Mouse (Mus musculus): ENCODE data around the gene Stx11.

Stx11 gene

DNA sequence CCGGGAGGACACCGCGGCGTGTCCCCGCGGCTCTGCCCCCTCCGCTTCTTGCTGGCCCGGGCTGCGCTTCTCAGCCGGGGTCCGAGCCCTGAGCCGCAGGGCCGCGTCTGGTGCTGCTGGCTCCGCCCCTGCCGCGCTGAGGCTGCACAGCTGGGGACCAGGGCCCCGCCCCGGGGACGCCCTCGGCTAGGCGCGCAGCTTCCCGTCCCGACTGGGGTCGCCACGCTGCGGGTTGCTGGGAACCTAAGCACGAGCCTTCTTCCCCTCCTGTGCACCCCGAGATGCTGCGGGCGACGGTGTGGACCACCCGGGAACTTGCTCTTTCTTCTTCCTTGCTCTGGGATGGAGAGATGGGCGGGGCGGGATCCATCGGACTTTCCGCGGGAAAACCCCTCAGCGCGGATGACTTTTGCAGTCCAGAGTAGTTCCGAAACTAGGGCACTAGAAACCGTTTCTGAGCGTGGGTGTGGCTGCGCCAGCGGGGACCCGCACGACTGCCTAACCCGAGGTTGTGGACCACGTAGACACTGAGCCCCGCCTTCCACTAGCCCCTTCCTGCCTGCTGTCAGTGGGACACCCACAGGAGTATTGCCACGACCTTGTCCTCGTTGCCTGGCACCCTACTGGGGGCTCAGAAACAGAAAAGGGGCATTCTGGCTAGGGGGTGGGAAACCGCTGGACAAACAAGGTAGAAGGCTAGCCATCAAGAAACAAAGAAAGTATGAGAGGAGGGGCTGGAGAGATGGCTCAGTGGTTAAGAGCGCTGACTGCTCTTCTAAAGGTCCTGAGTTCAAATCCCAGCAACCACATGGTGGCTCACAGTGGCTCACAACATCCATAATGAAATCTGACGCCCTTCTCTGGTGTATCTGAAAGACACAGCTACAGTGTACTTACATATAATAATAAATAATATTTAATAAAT lies at the start of gene Stx11:
Gene Stx11 (minus strand): TSS at position 148 of the 925 bp plus-strand sequence.
- DNase-seq: peak; percentile 4

DNA sequence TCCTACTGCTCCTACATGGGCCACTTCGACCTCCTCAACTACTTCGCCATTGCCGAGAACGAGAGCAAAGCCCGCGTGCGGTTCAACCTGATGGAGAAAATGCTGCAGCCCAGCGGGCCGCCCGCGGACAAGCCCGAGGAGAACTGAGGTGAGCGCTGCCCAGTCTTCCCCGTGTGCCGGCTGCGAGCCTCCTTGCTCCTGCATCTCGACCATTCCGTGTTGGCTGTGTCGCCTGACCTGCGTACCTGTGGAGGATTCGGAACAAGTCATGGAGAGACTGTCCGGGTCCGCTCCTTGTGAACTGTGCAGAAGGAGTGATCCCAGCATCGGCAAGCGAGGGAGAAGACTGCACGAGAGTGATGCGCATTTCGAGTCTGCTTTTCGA lies 44.6 kb upstream of the Stx11 start:
- DNase-seq: no peak

DNA sequence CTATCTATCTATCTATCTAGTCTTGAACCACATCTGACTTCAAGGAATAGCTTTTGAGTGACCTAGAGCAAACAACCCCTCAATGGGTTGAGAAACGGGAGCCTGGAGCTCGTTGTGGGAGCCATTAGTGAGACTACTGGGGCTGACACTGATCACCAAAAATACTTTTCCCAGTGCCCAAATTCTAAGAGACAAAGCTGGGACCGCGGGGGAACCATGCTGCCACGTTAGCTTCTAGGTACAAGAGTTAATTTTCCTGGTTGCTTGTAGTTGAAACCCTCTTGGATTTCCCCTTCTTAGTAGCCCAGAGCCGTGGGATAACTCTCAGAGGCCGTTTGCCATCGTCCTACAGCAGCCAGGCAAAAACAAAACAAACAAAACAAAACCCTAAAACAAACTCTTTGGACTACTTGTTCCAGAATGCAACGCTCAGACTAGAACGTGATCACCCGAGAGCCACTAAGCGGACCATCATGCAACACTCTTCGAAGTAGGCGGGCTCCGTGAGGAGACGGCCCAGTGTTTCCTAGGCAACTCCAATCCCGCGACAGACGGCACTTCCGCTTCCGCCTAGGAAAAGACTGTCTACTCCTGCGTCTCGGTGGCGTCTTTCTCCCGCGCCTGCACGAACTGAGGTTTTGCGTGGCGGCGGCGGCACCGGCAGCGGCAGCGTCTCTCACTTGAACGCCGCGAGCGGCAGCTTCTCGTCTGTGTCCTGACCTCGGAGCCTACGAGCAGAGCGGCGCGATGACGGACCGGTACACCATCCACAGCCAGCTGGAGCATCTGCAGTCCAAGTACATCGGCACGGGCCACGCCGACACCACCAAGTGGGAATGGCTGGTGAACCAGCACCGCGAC lies 44.0 kb upstream of the Stx11 start:
- peak; percentile 92 for DNase-seq

DNA sequence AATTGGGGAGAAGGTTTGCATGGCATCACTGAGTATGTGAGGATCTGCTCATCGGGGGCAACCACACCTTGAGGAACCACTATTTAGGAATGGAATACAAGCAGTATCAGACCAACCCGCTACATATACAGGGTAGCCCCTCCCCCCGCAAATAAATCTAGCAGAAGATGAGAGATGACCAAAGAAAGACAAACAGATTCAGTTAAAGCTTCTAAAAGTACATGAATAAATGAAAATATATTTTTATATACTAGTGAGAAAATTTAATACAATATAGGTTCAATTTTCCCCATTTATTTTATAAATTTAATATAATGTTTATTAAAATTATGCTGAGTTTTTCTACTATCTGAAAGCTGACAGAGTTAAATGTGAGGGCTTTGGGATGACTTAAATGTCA lies 40.9 kb upstream of the Stx11 start, which contains the start of gene Sf3b5:
Gene Sf3b5 (plus strand): TSS at position 301 of the 400 bp plus-strand sequence.
- no peak for DNase-seq

DNA sequence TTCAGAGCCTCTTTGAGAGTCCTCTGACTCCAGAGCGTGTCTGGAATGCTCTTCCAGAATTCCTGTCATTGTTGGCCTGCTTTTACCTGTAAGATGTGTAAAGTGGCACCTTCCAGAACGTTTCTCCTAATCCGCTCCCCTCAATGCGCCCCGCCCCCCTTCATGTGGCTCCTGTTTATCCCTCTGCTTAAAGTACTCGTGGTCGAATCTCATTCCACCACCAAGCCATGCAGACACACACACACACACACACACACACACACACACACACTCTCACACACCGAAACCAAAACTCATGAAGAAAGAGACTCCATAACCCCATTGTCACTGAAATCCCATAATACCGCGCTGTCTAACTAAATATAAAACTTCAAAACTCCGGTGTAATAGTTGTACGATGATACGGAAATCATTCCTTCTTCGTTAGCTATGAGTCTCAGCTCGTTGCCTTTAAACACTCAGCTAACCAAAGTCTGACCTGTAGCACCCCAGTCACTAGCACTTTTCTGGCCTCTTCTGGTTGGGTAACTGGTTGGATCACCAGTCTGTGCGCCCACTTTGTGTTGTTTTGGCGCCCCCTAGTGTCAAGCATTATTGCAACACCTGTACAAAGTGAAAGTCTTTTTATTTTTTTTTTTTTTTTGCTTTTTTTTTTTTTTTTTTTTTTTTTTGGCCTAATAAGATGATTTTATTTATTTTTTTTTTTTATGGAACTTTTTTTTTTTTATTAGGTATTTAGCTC lies 32.8 kb upstream of the Stx11 start:
- peak; percentile 82 for DNase-seq

DNA sequence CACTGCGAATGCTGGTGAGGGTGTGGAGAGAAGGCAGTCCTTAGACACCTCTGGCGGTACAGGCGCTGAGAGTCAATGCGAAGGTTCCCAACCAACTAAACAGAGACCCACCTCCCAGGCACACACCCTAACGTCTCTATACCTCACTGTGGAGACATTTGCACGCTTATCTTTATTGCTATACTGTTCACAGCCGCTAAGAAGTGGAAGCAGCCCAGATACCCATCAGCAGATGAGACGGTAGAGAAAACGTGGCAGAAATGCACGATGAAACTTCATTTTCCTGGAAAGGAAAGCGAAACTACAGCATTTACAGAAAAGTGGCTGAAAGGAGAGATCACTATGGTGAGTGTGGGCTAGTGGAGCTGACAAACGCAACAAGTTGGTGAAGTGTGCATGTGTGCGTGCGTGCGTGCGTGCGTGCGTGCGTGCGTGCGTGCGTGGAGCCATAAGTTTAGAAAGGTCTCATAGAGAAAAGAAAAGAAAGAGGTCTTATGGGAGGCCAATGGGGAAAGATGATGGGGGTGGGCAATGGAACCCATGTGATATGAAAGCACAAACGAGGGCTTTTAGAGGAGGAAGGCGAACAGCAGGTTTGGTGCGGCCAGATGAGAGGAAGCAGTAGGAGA lies 29.4 kb upstream of the Stx11 start:
- DNase-seq: no peak

DNA sequence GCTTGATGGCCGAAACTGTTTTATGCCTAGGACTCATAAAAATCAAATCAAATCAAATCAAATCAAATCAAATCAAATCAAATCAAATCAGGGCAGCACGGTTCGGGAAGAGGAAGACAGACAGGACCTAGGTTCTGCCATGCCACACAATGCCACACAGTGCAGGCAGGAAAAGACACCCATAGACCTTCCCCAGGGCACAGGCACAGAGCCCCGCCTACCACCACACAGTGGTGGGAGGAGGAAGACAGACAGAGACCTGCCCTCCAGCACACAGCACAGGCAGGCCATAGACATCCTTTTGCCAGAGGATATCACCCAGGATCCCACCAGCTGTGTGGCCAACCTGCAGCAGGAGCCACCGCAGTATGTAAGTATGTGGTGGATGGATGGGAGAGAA lies 27.9 kb upstream of the Stx11 start:
- no peak for DNase-seq

DNA sequence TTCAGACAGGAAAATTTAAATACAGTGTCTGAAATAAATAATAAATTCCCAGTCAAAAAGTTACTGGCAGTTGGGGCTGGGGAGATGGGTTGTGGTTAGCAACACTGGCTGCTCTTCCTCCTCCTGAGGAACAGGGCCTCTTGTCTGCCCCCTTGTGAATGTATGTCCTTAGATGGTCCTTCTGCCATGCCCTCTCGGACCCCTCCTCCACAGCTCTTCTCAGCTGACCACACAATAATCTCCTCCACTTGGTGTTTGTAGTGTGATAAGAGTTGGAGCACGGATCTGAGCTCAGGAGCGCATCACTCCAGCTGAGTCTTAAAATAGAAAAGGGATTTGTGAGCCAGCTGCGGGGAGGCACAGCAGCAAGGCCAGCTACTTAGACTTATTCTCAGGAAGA lies 22.8 kb upstream of the Stx11 start:
- DNase-seq: no peak

DNA sequence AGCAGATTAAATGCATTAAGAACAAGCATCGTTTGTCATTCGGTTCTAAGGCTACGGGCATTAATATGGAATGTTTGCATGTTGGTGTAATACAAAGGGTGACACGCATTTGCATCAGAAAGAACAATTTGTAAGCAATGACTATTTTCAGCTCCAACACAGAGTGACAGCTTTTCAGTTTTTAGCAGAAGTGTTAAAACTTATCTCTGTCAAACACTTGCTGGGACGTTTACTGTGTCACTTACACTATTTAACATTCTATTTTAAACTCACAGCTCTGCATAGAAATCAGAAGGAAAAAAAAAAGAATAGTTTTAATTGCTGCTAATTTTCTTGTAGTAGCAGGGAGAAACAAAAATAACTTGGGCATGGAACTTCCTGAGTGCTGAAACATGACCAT lies 22.4 kb upstream of the Stx11 start:
- no peak for DNase-seq

DNA sequence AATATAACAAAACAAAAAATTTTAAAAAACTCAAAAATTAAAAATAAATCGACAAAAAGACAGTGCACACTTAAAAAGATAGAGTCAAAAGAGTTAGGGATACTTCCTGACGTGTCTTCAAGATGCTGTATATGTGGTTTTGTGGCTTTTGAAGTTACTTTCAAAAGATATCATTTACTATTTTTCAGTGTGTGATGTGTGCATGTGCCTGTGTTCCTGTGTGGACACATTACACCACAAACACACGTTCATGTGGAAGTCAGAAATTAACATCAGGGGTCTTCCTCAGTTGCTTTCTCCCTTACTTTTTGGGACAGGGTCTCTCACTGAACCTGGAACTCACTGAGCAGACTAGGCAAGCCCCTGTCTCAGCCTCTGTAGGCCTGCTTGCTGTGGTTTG lies 20.9 kb upstream of the Stx11 start:
- DNase-seq: no peak

DNA sequence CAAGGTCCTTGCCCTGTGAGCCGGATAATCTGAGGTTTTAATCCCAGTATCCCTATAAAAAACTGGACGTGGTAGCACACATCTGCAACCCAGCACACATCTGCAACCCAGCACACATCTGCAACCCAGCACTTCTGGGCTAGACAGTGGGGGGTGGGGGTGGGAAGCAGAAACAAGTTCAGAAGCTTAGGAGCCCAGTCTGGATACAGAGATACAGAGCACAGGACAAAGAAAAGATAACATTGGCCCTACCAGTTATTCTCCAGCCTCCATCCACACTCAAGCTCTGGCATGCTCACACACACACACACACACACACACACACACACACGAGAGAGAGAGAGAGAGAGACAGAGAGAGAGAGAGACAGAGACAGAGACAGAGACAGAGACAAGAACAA lies 19.4 kb upstream of the Stx11 start:
- no peak for DNase-seq

DNA sequence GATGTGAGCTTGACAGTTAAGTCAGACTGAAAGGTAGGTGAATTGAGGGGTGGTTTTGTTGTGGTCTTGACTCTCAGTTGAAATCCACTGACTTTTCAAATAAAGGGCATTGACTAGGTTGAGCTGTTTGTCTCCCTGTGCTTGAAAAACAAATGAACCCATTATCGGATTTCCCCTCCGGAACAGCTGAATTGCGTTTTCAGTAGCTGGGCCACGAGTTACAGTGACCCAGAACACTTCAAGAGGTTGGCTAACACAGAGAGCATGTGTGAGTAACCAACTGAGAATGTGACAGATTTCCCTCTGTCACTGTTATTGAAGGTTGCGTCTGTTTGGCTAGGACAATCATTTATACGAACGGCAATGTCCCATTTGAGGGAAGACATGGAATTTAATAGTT lies 17.0 kb upstream of the Stx11 start:
- DNase-seq: no peak

DNA sequence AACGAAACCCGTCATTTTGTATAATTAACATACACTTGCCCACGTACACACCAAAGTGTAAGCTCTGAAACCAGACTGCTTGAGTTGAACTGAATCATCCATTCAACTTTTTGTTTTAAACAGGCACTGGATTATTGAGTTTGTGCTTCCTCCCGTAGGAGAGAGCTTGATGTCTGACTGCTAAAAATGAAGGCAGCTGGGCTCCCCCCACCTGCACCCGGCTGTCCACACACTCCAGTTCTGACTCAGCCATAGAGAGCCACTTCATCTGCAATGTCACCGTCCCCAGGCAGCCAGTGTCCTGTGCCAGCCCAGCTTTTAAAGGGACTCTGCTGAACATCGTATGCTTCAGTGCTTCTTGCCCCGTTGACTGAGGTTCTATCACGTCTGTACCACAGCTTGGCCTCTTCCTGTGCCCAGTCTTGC lies 13.7 kb upstream of the Stx11 start:
- no peak for DNase-seq

DNA sequence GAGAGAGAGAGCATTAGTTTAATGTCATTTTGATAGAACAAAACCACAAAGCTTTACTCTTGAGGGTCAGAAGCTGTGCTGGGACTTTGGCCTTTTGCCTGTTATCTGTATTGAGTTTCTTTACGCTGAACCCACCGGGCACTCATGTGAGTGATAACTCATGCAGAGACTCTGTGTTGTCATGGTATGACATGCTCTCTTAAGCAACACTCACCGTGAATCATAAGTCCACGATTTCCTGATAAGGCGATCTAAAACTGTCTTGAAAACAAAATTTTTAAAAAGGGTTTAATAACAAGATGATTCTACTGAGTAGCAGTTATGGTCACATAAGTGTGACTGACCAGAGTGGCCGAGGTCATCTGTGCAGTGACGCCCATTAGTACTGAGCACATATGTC lies 12.5 kb upstream of the Stx11 start:
- no peak for DNase-seq

DNA sequence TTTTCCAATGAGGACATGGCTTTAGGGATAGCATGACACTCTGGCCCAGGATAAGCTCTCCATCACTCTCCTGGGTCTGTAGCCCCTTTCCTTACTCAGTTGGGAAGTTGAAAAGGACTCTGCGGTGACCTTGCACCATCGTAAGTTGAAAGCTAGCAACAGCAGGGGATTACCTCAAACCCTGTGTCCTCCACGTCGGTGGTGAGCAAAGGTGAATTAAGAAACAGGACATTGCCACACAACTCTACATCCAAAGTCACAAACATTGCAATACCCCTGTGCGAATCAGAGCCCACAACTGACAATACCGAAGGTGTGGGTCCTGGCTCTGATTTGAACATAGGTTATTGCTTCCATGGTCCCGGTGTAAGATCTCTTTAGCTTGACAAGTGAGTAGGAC lies 11.9 kb upstream of the Stx11 start:
- no peak for DNase-seq

DNA sequence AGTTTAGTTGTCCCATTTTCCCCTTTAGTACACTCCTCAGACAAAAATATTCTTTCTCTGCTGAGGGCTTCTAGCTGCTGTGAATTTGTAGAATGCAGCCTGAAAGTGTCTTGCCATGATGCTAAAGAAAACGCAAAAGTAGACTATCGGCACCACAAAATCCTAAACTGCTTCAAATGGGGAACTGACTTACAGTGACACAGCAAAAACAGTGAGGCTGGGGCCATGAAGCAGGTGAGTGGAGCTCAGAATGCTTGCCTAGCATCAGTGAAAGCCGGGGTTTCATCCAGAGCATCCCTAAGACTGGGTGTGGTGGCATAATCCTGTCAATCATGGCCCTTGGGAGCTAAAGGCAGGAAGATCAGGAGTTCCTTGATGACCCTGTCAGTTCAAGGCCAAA lies 11.4 kb upstream of the Stx11 start:
- no peak for DNase-seq

DNA sequence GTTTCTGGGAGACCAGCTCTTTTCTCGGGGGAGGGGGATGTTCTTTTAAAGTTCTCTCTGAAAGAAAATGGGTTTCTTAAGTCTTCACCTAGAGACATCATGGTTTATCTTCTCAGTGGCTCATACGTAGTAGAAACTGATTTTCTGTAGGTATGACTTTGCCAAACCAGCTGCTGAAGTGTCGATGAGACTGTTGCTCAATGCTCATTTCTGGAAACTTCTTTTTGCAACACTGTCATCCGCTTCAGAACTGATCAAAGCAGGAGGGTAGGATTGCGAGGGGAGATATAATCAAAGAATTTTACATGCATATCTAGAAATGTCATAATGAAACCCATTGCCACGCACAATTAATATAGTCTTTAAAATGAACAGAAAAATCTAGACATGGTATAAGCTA lies 10.5 kb upstream of the Stx11 start:
- no peak for DNase-seq

DNA sequence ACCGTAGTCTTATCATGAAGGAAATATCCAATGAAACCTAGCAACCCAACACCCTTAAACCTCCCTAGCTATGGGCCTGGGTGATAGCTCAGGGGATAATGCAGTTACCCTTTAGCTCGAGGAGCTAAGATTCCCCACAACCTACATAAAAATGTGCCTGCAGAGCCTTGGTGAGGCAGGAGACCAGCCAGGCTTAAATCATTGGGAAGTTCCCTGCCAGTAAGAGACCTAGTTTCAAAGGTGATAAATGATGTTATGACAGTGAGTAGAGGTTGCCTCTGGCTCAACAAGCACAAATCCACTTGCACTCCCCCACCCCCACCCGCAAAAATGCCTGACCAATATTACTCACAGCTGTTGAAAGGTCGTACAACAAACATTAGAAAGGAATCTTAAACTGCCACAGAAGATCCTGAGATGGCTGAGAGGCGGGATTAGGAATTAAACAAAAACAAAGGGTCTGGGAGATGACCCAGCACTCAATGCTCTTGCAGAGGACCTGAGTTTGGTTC lies 1.6 kb upstream of the Stx11 start:
- no peak for DNase-seq

DNA sequence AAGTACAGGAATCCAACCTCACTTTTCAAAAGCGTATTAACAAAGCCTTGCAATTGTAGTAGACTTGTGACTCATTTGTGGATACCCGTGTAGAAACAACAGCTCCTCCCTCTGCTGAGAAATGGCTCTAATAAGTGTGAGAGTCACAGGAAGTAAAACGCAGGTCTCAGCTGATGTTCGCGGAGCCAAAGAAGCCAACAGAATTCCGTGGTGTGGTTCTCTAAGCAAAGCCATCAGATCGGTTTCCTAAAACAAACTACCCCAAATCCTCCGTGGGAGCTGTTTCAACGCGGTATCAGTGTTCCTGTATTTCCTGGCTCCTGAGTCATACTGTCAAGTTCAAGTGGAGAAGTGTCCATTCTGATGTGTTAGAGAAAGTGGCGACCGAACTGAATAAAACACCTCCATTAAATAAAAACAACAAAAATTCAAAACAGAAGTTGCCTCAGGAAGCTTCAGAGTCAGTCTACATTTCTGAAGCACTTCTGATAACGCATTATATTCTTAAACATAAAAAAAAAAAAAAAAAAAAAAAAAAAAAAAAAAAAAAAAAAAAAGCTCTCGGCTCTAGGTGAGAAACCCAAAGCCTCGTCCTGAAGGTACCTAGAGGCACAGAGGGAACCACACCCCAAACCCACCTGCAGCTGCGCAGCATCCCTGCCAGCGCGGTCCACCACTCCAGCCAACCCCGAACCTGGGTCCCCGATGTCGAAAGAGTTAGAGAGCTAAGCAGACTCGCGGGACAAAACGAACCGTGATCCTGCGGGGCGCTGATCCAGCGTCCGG lies 543 bp downstream of the Stx11 start:
- DNase-seq: no peak

DNA sequence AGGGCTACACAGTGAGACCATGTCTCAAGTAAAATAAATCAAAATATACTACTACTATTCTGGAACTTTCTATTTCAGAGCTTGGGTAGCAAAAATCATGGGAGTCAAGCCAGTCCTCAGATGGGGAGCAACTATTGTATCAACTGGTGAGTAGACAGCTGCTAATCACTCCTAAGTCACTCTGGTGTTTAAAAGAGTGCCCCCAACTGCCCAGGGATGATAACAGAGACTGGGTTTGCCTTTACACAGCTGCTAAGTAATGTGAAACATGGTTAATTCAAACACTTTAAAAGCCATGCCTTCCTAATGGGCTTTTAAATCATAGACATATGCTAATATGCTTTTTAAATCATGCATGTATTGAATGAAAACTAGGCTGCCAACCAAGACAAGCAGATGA lies 1.9 kb downstream of the Stx11 start:
- DNase-seq: no peak

DNA sequence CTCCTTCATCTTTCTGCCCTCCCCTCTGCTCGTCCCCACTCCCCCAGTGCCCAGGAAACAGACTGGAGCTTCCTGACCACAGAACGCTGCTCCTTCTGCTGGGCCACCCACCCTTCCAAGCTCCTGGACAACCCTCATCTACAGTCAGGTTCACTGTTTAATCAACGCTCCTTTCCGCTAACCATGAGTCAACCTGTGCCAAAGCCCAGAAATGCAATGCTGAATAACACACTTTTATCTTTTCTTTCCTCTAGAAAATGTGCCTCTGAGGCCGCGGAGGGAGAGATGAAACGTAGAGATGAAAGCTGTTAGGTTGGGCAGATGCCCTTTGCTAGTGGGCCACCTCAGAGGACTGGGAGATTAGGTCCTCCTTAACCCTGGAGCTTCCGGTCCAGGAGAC lies 2.6 kb downstream of the Stx11 start:
- no peak for DNase-seq

DNA sequence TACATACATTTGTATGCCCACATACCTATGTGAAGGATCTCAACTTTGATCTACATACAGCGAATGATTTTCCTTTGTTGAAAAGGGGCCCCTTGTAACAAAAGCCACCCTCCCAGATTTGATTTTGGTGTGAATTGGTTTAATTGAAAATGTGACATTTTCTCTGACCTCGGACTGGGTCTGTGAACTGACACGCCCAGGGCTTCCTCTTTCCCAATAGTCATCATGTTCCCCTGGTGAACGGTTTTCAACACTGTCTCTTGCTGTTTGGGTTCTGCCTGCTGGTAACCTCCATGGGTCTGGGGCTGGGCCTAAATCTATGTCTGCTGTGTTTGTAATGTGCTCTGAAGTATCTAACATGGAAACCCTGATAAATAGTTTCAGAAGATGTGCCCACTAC lies 6.8 kb downstream of the Stx11 start:
- no peak for DNase-seq
